Mouse (Mus musculus): ENCODE results near the gene Gpx4. TPM values are rescaled to one million over a fixed set of nuclear protein-coding genes. Genes with fewer than 3 reads are reported as not detected.
A peak's percentile ranks its signal among the peaks of the same experiment; 100 is the strongest.

Gpx4 gene
- polyA plus RNA-seq, 1 experiment from 2014 or later = 531 TPM

DNA sequence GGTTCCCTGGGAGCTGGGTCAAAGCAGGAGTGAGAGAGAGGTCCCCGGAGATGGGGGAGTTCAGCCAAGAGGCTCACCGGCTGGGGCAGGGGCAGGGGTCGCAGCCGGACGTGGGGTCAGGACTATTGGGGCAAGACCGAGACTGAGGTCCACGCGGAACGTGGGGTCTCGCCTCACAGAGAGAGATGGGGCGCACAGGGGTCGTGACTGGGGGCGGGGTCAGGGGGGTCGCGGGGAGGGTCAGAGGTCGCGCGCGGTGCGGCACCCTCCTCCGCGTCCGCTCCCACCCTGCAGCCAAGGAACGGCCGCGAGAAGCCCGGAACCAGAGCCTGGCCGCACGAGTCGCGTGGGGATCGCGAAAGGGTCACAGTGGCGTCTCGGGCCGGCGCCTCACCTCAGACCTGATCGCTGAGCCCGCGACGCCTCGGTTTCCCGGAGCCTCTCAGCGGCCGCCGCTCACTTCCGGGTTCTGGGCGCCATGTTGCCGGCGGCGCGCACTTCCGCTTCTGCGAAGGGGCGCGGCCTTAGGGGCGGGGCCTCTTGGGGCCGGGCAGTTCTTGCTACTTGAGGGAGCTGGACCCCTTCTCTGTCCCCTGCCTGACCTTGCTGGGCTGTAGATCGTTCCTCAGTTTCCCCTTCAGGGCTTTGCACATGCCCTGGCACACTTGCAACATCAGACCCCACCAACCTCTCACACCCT lies 55.4 kb downstream of the Gpx4 start:
- H3K4me2 ChIP-seq = peak overlapping the region; percentile 92
- peak overlapping the region; percentile 89 for H3K4me3 ChIP-seq
- H3K4me1 ChIP-seq (replicated peaks) = peaks cover 33% of the 10 kb centered on the region

DNA sequence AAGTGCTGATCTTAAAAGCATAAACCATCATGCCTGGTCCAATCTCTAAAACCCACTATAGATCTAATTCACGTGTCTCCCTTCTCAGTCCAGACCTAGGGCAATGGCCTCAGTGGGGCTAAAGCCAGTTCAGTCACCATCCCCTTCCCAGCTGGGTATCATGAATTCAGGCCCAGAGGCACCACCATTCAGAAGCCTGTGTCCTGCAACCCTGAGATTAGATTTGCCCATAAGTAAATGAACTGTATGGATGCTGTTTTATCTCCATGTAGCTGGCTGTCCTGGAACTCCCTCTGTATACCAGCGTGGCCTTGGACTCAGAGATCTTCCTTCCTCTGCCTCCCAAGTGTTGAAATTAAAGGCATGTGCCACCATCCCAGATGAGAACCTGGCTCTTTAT lies 56.1 kb downstream of the Gpx4 start:
- H3K4me3 ChIP-seq = peak overlapping the region; percentile 89; the same call in 1 of the 2 replicates
- no peaks in the 10 kb centered on the region for H3K9me3 ChIP-seq
- H3K9ac ChIP-seq = peak overlapping the region; percentile 93; the same call in 1 of the 2 replicates
- WGBS = 78% methylated on average over 2 of the region's 2 CpGs
- H3K4me1 ChIP-seq (replicated peaks) = peaks cover 30% of the 10 kb centered on the region
- H3K27ac ChIP-seq = peak overlapping the region; percentile 77
- H3K36me3 ChIP-seq = no peaks in the 10 kb centered on the region
- ATAC-seq (ENCODE audit: low FRiP score) = no peak
- no peaks in the 10 kb centered on the region for H3K27me3 ChIP-seq
- H3K4me2 ChIP-seq = peak overlapping the region; percentile 92; the same call in 1 of the 2 replicates

More for the DNA sequence above, 55.4 kb downstream of the Gpx4 start:
- Histone ChIP-seq H3K27me3 (no peaks in the 10 kb centered on the region), H3K9ac (peak overlapping the region; percentile 93), H3K36me3 (no peaks in the 10 kb centered on the region), H3K27ac (peak overlapping the region; percentile 77), H3K9me3 (no peaks in the 10 kb centered on the region)
- peak; percentile 83 for ATAC-seq (ENCODE audit: low FRiP score)
- 1% methylated on average over 59 of the region's 59 CpGs for WGBS

DNA sequence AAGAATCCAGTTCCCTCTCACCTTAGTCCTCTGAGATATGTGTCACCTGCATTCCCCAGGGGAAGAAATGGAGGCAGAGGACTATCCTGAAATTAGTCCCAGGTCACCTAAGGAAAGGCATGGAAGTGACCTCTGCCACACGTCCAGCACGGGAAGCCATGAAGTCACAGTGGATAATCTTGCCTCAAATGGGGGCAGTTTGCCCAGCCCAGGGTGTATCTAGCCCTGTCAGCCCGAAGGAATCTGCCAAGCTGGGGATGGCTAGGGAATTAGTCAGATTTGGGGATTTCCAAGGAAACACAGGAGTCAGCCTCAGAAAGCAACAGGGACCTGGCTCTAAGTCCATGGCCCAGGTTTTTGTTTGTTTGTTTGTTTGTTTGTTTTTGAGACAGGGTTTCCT lies 57.2 kb downstream of the Gpx4 start:
- no peaks in the 10 kb centered on the region for H3K27me3 ChIP-seq
- H3K9me3 ChIP-seq = no peaks in the 10 kb centered on the region
- ATAC-seq (ENCODE audit: low FRiP score) = no peak
- 76% methylated on average over 3 of the region's 3 CpGs for WGBS
- no peak overlapping the region for H3K4me3 ChIP-seq
- no peak overlapping the region for H3K9ac ChIP-seq
- H3K4me1 ChIP-seq (replicated peaks) = peaks cover 30% of the 10 kb centered on the region
- H3K4me2 ChIP-seq = no peak overlapping the region
- no peaks in the 10 kb centered on the region for H3K36me3 ChIP-seq
- no peak overlapping the region for H3K27ac ChIP-seq

DNA sequence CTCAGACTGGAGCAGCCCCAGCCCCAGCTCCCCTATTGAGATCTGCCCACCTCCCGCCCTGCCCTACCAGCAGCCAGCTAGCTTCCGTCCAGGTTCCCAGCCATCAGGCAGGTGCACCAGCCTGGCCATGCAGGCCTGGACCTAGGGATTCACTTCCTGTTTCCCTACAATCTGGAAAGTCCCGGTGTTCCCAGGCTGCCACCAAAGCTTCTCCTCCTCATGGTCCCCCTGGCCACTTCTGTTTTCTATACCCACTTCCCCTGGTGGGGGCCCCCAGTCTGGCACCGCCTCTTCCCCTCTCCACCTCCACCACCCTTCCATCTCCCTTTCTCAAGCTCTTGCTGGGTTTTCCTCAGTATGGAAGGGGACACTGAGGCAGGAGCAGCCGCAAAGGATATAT lies 58.5 kb downstream of the Gpx4 start, which contains the start of gene Sbno2:
Sbno2 (minus strand) TSS at position 112 of the 400 bp plus-strand sequence.
- H3K36me3 ChIP-seq = no peaks in the 10 kb centered on the region
- H3K4me2 ChIP-seq = no peak within 1 kb of the TSS
- no peak within 1 kb of the TSS for H3K4me3 ChIP-seq
- H3K9me3 ChIP-seq = no peaks in the 10 kb centered on the region
- ATAC-seq (ENCODE audit: low FRiP score) = no peak
- no peak within 1 kb of the TSS for H3K27ac ChIP-seq
- H3K9ac ChIP-seq = 0 out of 2 replicates have a peak within 1 kb of the TSS, but pooled peaks have one; percentile 1
- H3K4me1 ChIP-seq (replicated peaks) = peaks cover 21% of the 10 kb centered on the region
- 71% methylated on average over 5 of the region's 5 CpGs for WGBS
- no peaks in the 10 kb centered on the region for H3K27me3 ChIP-seq

- WGBS = 76% methylated on average over 5 of the region's 5 CpGs
- no peak for ATAC-seq (ENCODE audit: low FRiP score)
- H3K4me1 ChIP-seq (replicated peaks) = peaks cover 16% of the 10 kb centered on the region
- H3K4me3 ChIP-seq = no peak overlapping the region
- H3K4me2 ChIP-seq = no peak overlapping the region
- no peak overlapping the region for H3K27ac ChIP-seq
- H3K9me3 ChIP-seq = no peaks in the 10 kb centered on the region
- H3K36me3 ChIP-seq = no peaks in the 10 kb centered on the region
- H3K27me3 ChIP-seq = no peaks in the 10 kb centered on the region
- no peak overlapping the region for H3K9ac ChIP-seq
These were observed 59.0 kb downstream of the Gpx4 start for GRCm38 (mm10) chr10:80105926-80106325.

Other genes starting within 250 kb of the Gpx4 start
- gene Misp, start 226.2 kb upstream of the Gpx4 start, polyA plus RNA-seq (2015; fragmentation: Nextera tagmentation; extraction: Ambion mirVana) = 0.84 and 1.0 TPM in 2 replicates
- 84.7 and 86.0 TPM in 2 replicates for gene Ptbp1, start 192.7 kb upstream of the Gpx4 start, polyA plus RNA-seq (2015; fragmentation: Nextera tagmentation; extraction: Ambion mirVana)
- 13.9 and 15.6 TPM in 2 replicates for gene Prtn3, start 172.7 kb upstream of the Gpx4 start, polyA plus RNA-seq (2015; fragmentation: Nextera tagmentation; extraction: Ambion mirVana)
- 396 and 407 TPM in 2 replicates for gene Plppr3, start 172.5 kb upstream of the Gpx4 start, polyA plus RNA-seq (2015; fragmentation: Nextera tagmentation; extraction: Ambion mirVana)
- gene Elane, start 160.9 kb upstream of the Gpx4 start, polyA plus RNA-seq (2015; fragmentation: Nextera tagmentation; extraction: Ambion mirVana) = 0.34 TPM in 1 of 2 replicates, not detected in the other
- not detected in 2 replicates for gene Cfd, start 156.3 kb upstream of the Gpx4 start, polyA plus RNA-seq (2015; fragmentation: Nextera tagmentation; extraction: Ambion mirVana)
- 55.3 and 58.3 TPM in 2 replicates for gene Med16, start 138.2 kb upstream of the Gpx4 start, polyA plus RNA-seq (2015; fragmentation: Nextera tagmentation; extraction: Ambion mirVana)
- 20.6 and 22.0 TPM in 2 replicates for gene Gm26602, start 136.3 kb upstream of the Gpx4 start, polyA plus RNA-seq (2015; fragmentation: Nextera tagmentation; extraction: Ambion mirVana)
- 2.1 and 2.3 TPM in 2 replicates for gene Kiss1r, start 130.2 kb upstream of the Gpx4 start, polyA plus RNA-seq (2015; fragmentation: Nextera tagmentation; extraction: Ambion mirVana)
- 243 and 256 TPM in 2 replicates for gene R3hdm4, start 126.0 kb upstream of the Gpx4 start, polyA plus RNA-seq (2015; fragmentation: Nextera tagmentation; extraction: Ambion mirVana)
- gene Arid3a, start 120.1 kb upstream of the Gpx4 start, polyA plus RNA-seq (2015; fragmentation: Nextera tagmentation; extraction: Ambion mirVana) = 3.5 and 4.0 TPM in 2 replicates
- 77.4 and 77.9 TPM in 2 replicates for gene Wdr18, start 87.0 kb upstream of the Gpx4 start, polyA plus RNA-seq (2015; fragmentation: Nextera tagmentation; extraction: Ambion mirVana)
- 0.61 and 0.65 TPM in 2 replicates for gene Grin3b, start 76.5 kb upstream of the Gpx4 start, polyA plus RNA-seq (2015; fragmentation: Nextera tagmentation; extraction: Ambion mirVana)
- 16.0 and 16.3 TPM in 2 replicates for gene Tmem259, start 62.8 kb upstream of the Gpx4 start, polyA plus RNA-seq (2015; fragmentation: Nextera tagmentation; extraction: Ambion mirVana)
- 43.7 and 53.1 TPM in 2 replicates for gene Cnn2, start 58.6 kb upstream of the Gpx4 start, polyA plus RNA-seq (2015; fragmentation: Nextera tagmentation; extraction: Ambion mirVana)
- gene Abca7, start 50.7 kb upstream of the Gpx4 start, polyA plus RNA-seq (2015; fragmentation: Nextera tagmentation; extraction: Ambion mirVana) = 5.2 and 6.1 TPM in 2 replicates
- gene Arhgap45, start 30.5 kb upstream of the Gpx4 start, polyA plus RNA-seq (2015; fragmentation: Nextera tagmentation; extraction: Ambion mirVana) = 2.5 and 2.8 TPM in 2 replicates
- 150 and 154 TPM in 2 replicates for gene Polr2e, start 7.4 kb upstream of the Gpx4 start, polyA plus RNA-seq (2015; fragmentation: Nextera tagmentation; extraction: Ambion mirVana)
- 13.6 and 14.4 TPM in 2 replicates for gene Sbno2, start 58.4 kb downstream of the Gpx4 start, polyA plus RNA-seq (2015; fragmentation: Nextera tagmentation; extraction: Ambion mirVana)
- gene Stk11, start 68.6 kb downstream of the Gpx4 start, polyA plus RNA-seq (2015; fragmentation: Nextera tagmentation; extraction: Ambion mirVana) = 16.3 and 18.2 TPM in 2 replicates
- gene Atp5d, start 91.5 kb downstream of the Gpx4 start, polyA plus RNA-seq (2015; fragmentation: Nextera tagmentation; extraction: Ambion mirVana) = 434 and 449 TPM in 2 replicates
- 57.4 and 59.2 TPM in 2 replicates for gene Cbarp, start 93.7 kb downstream of the Gpx4 start, polyA plus RNA-seq (2015; fragmentation: Nextera tagmentation; extraction: Ambion mirVana)
- 32.4 and 34.7 TPM in 2 replicates for gene Midn, start 101.1 kb downstream of the Gpx4 start, polyA plus RNA-seq (2015; fragmentation: Nextera tagmentation; extraction: Ambion mirVana)
- 364 and 409 TPM in 2 replicates for gene Cirbp, start 118.8 kb downstream of the Gpx4 start, polyA plus RNA-seq (2015; fragmentation: Nextera tagmentation; extraction: Ambion mirVana)
- gene 1600002K03Rik, start 125.8 kb downstream of the Gpx4 start, polyA plus RNA-seq (2015; fragmentation: Nextera tagmentation; extraction: Ambion mirVana) = 11.9 and 14.1 TPM in 2 replicates
- 18.8 and 21.4 TPM in 2 replicates for gene Efna2, start 132.3 kb downstream of the Gpx4 start, polyA plus RNA-seq (2015; fragmentation: Nextera tagmentation; extraction: Ambion mirVana)
- gene Mum1, start 179.3 kb downstream of the Gpx4 start, polyA plus RNA-seq (2015; fragmentation: Nextera tagmentation; extraction: Ambion mirVana) = 47.3 and 49.9 TPM in 2 replicates
- gene Ndufs7, start 202.0 kb downstream of the Gpx4 start, polyA plus RNA-seq (2015; fragmentation: Nextera tagmentation; extraction: Ambion mirVana) = 253 and 263 TPM in 2 replicates
- 22.3 and 24.9 TPM in 2 replicates for gene Gamt, start 213.8 kb downstream of the Gpx4 start, polyA plus RNA-seq (2015; fragmentation: Nextera tagmentation; extraction: Ambion mirVana)
- 61.6 and 66.2 TPM in 2 replicates for gene Dazap1, start 214.3 kb downstream of the Gpx4 start, polyA plus RNA-seq (2015; fragmentation: Nextera tagmentation; extraction: Ambion mirVana)
- gene Rps15, start 245.3 kb downstream of the Gpx4 start, polyA plus RNA-seq (2015; fragmentation: Nextera tagmentation; extraction: Ambion mirVana) = 583 and 598 TPM in 2 replicates
- gene Apc2, start 248.8 kb downstream of the Gpx4 start, polyA plus RNA-seq (2015; fragmentation: Nextera tagmentation; extraction: Ambion mirVana) = 182 and 183 TPM in 2 replicates